Mouse (Mus musculus): ENCODE results near the gene Dnlz. TPM values are rescaled to one million over a fixed set of nuclear protein-coding genes. Genes with fewer than 3 reads are reported as not detected.
"Not testable (repeated sequence)": the region's sequence is repeated elsewhere in the genome, so short reads cannot be mapped to it uniquely, and the experiment has no call there.

The Dnlz gene
- 34.4 and 35.2 TPM in 2 replicates for polyA plus RNA-seq (2016; fragmentation: Nextera tagmentation; extraction: Ambion mirVana)

GRCm38 (mm10) chr2:26351358-26352290 lies at the start of gene Dnlz:
Gene Dnlz (minus strand): TSS chr2:26352110.
- peak within 1 kb of the TSS; percentile 91 for H3K4me2 ChIP-seq (replicated peaks)
- peak; percentile 77 for ATAC-seq (ENCODE audit: low FRiP score, low read depth)
- peak within 1 kb of the TSS; percentile 84 for H3K4me3 ChIP-seq
- peak within 1 kb of the TSS; percentile 81 for H3K27ac ChIP-seq (replicated peaks)
- H3K4me1 ChIP-seq: peaks cover 28% of the 10 kb centered on the region
- H3K36me3 ChIP-seq: peaks cover 37% of the 10 kb centered on the region
- H3K27me3 ChIP-seq: no peaks in the 10 kb centered on the region
- WGBS: 2% methylated on average over 62 of the region's 62 CpGs
- H3K9ac ChIP-seq (replicated peaks): peak within 1 kb of the TSS; percentile 95
- H3K9me3 ChIP-seq: no peaks in the 10 kb centered on the region

GRCm38 (mm10) chr2:26401023-26401422 lies 49.1 kb upstream of the Dnlz start:
- Histone ChIP-seq H3K4me1 (peaks cover 7% of the 10 kb centered on the region), H3K27me3 (no peaks in the 10 kb centered on the region), H3K36me3 (peaks cover 72% of the 10 kb centered on the region), H3K4me3 (no peak overlapping the region), H3K9me3 (no peaks in the 10 kb centered on the region), H3K9ac (replicated peaks) (no peak overlapping the region), H3K4me2 (replicated peaks) (no peak overlapping the region), H3K27ac (replicated peaks) (no peak overlapping the region)
- WGBS: 89% methylated on average over 4 of the region's 4 CpGs
- ATAC-seq (ENCODE audit: low FRiP score, low read depth): no peak

GRCm38 (mm10) chr2:26400296-26400695 lies 48.4 kb upstream of the Dnlz start:
- H3K4me3 ChIP-seq: no peak overlapping the region
- no peaks in the 10 kb centered on the region for H3K9me3 ChIP-seq
- H3K4me1 ChIP-seq: peaks cover under 1% of the 10 kb centered on the region; the same call in 1 of the 2 replicates
- H3K36me3 ChIP-seq: peaks cover 75% of the 10 kb centered on the region
- H3K27ac ChIP-seq (replicated peaks): no peak overlapping the region
- H3K9ac ChIP-seq (replicated peaks): no peak overlapping the region
- no peak overlapping the region for H3K4me2 ChIP-seq (replicated peaks)
- WGBS: 92% methylated on average over 5 of the region's 5 CpGs
- H3K27me3 ChIP-seq: no peaks in the 10 kb centered on the region
- no peak for ATAC-seq (ENCODE audit: low FRiP score, low read depth)

GRCm38 (mm10) chr2:26399647-26400046 lies 47.7 kb upstream of the Dnlz start:
- H3K9me3 ChIP-seq: no peaks in the 10 kb centered on the region
- no peak overlapping the region for H3K4me3 ChIP-seq
- no peak for ATAC-seq (ENCODE audit: low FRiP score, low read depth)
- no peaks in the 10 kb centered on the region for H3K4me1 ChIP-seq
- H3K27ac ChIP-seq (replicated peaks): no peak overlapping the region
- 91% methylated on average over 5 of the region's 5 CpGs for WGBS
- no peak overlapping the region for H3K9ac ChIP-seq (replicated peaks)
- H3K4me2 ChIP-seq (replicated peaks): no peak overlapping the region
- peaks cover 78% of the 10 kb centered on the region for H3K36me3 ChIP-seq
- H3K27me3 ChIP-seq: no peaks in the 10 kb centered on the region

- Histone ChIP-seq H3K9ac (replicated peaks) (no peak overlapping the region), H3K36me3 (peaks cover 84% of the 10 kb centered on the region)
- WGBS: 90% methylated on average over 8 of the region's 8 CpGs
Measured at GRCm38 (mm10) chr2:26398978-26399377, 47.1 kb upstream of the Dnlz start.

GRCm38 (mm10) chr2:26391617-26392016 lies 39.7 kb upstream of the Dnlz start:
- H3K27ac ChIP-seq (replicated peaks): no peak overlapping the region
- H3K4me1 ChIP-seq: peaks cover 21% of the 10 kb centered on the region
- ATAC-seq (ENCODE audit: low FRiP score, low read depth): no peak
- no peak overlapping the region for H3K9ac ChIP-seq (replicated peaks)
- no peaks in the 10 kb centered on the region for H3K27me3 ChIP-seq
- no peak overlapping the region for H3K4me2 ChIP-seq (replicated peaks)
- H3K4me3 ChIP-seq: no peak overlapping the region
- H3K36me3 ChIP-seq: peaks cover 74% of the 10 kb centered on the region
- no peaks in the 10 kb centered on the region for H3K9me3 ChIP-seq
- WGBS: 94% methylated on average over 6 of the region's 6 CpGs

More at GRCm38 (mm10) chr2:26398978-26399377, 47.1 kb upstream of the Dnlz start:
- Histone ChIP-seq H3K4me1 (no peaks in the 10 kb centered on the region), H3K4me3 (no peak overlapping the region), H3K27me3 (no peaks in the 10 kb centered on the region), H3K27ac (replicated peaks) (no peak overlapping the region), H3K4me2 (replicated peaks) (no peak overlapping the region), H3K9me3 (no peaks in the 10 kb centered on the region)
- no peak for ATAC-seq (ENCODE audit: low FRiP score, low read depth)

- no peak overlapping the region for H3K4me3 ChIP-seq
- no peaks in the 10 kb centered on the region for H3K9me3 ChIP-seq
- H3K4me1 ChIP-seq: peaks cover 21% of the 10 kb centered on the region
- no peak for ATAC-seq (ENCODE audit: low FRiP score, low read depth)
- no peak overlapping the region for H3K27ac ChIP-seq (replicated peaks)
- no peak overlapping the region for H3K4me2 ChIP-seq (replicated peaks)
- 91% methylated on average over 3 of the region's 3 CpGs for WGBS
- H3K36me3 ChIP-seq: peaks cover 74% of the 10 kb centered on the region
- no peaks in the 10 kb centered on the region for H3K27me3 ChIP-seq
- no peak overlapping the region for H3K9ac ChIP-seq (replicated peaks)
Measured at GRCm38 (mm10) chr2:26390954-26391353, 39.0 kb upstream of the Dnlz start.

- under 1% methylated on average over 56 of the region's 60 CpGs for WGBS
- peak; percentile 90 for ATAC-seq (ENCODE audit: low FRiP score, low read depth)
- Histone ChIP-seq H3K9me3 (no peaks in the 10 kb centered on the region), H3K4me1 (peaks cover 21% of the 10 kb centered on the region), H3K36me3 (peaks cover 74% of the 10 kb centered on the region), H3K9ac (replicated peaks) (peak within 1 kb of the TSS; percentile 95), H3K4me3 (peak within 1 kb of the TSS; percentile 98), H3K4me2 (replicated peaks) (peak within 1 kb of the TSS; percentile 99), H3K27ac (replicated peaks) (peak within 1 kb of the TSS; percentile 63), H3K27me3 (no peaks in the 10 kb centered on the region)
Measured at GRCm38 (mm10) chr2:26389154-26389690, 37.3 kb upstream of the Dnlz start, which contains the start of the genes Entr1 and Pmpca. Gene Entr1 (minus strand): TSS chr2:26389316. Gene Pmpca (plus strand): TSS chr2:26389339.

- WGBS: under 1% methylated on average over 31 of the region's 45 CpGs
- Histone ChIP-seq H3K4me2 (replicated peaks) (peak overlapping the region; percentile 99), H3K9me3 (no peaks in the 10 kb centered on the region), H3K4me3 (peak overlapping the region; percentile 98), H3K9ac (replicated peaks) (peak overlapping the region; percentile 95), H3K27me3 (no peaks in the 10 kb centered on the region), H3K4me1 (peaks cover 21% of the 10 kb centered on the region), H3K27ac (replicated peaks) (peak overlapping the region; percentile 63; the same call in 1 of the 2 replicates), H3K36me3 (peaks cover 71% of the 10 kb centered on the region)
- ATAC-seq (ENCODE audit: low FRiP score, low read depth): peak; percentile 65
Measured at GRCm38 (mm10) chr2:26388682-26389153, 36.8 kb upstream of the Dnlz start.

- ATAC-seq (ENCODE audit: low FRiP score, low read depth): no peak
- 84% methylated on average over 3 of the region's 3 CpGs for WGBS
- Histone ChIP-seq H3K27me3 (no peaks in the 10 kb centered on the region), H3K9me3 (no peaks in the 10 kb centered on the region), H3K27ac (replicated peaks) (no peak overlapping the region), H3K4me2 (replicated peaks) (peak overlapping the region; percentile 99), H3K36me3 (peaks cover 71% of the 10 kb centered on the region), H3K9ac (replicated peaks) (peak overlapping the region; percentile 95; the same call in 1 of the 2 replicates), H3K4me1 (peaks cover 21% of the 10 kb centered on the region), H3K4me3 (peak overlapping the region; percentile 98)
Measured at GRCm38 (mm10) chr2:26387713-26388112, 35.8 kb upstream of the Dnlz start.

- Histone ChIP-seq H3K9ac (replicated peaks) (peak overlapping the region; percentile 77), H3K4me1 (peaks cover 14% of the 10 kb centered on the region), H3K36me3 (peaks cover 65% of the 10 kb centered on the region), H3K27ac (replicated peaks) (peak overlapping the region; percentile 66), H3K4me2 (replicated peaks) (peak overlapping the region; percentile 84), H3K4me3 (peak overlapping the region; percentile 83)
- H3K27me3 ChIP-seq, H3K9me3 ChIP-seq: not testable (repeated sequence)
- ATAC-seq (ENCODE audit: low FRiP score, low read depth): peak; percentile 41; the same call in 1 of the 2 replicates
- 38% methylated on average over 6 of the region's 6 CpGs for WGBS
Measured at GRCm38 (mm10) chr2:26380871-26381270, 29.0 kb upstream of the Dnlz start.

All from midbrain, embryonic 12.5 days (tissue).